Mouse (Mus musculus) CH12.LX (cell line): ENCODE results near the gene Lnx1.

Source experiments
- ELF1 ChIP-seq: IDR thresholded peaks from 2 replicates; pipeline ENCODE4 v1.6.1; 2014; ENCODE audit warnings: low read depth, mild to moderate bottlenecking, inconsistent platforms, low read length, improper control_type of control experiment
- NELFE ChIP-seq: IDR thresholded peaks from 2 replicates; pipeline ENCODE4 v1.6.1; 2011; ENCODE audit warnings: low read depth, low read length, improper control_type of control experiment

- TF ChIP-seq NELFE (no peak), ELF1 (no peak)
These were observed 78.3 kb downstream of the Lnx1 start for GRCm38 (mm10) chr5:74624385-74624784.
